Mouse (Mus musculus) ES-E14 (cell line): ENCODE results near the gene Slc16a9. TPM values are rescaled to one million over a fixed set of nuclear protein-coding genes. Genes with fewer than 3 reads are reported as not detected.

Source experiments
- DNase-seq: peaks from one replicate; pipeline ENCODE4 v3.0.0-alpha.2; 2013; ENCODE audit warnings: low read depth, low spot score
- H3K27ac ChIP-seq: 2 replicates; pipeline ENCODE4 v1.5.1; 2012; ENCODE audit warnings: low read depth, mild to moderate bottlenecking, low read length, moderate library complexity, mixed read lengths; ENCODE audit not compliant: poor library complexity, insufficient read depth, severe bottlenecking
- H3K36me3 ChIP-seq: 2 replicates; pipeline ENCODE4 v1.6.1; 2012; ENCODE audit warnings: mild to moderate bottlenecking, low read length, moderate library complexity, mixed read lengths; ENCODE audit not compliant: control insufficient read depth, poor library complexity, insufficient read depth, severe bottlenecking
- H3K4me1 ChIP-seq, 2 experiments: fragments of 150-350 bp in 1 of 2; sonication (generic) in 1 of 2; 2 replicates each; pipeline ENCODE4 v1.6.1; 2012; ENCODE audit warnings: low read length in 2 of 2, mild to moderate bottlenecking in 1 of 2, mixed read lengths in 1 of 2; ENCODE audit not compliant: control insufficient read depth in 2 of 2, insufficient read depth in 2 of 2, poor library complexity in 1 of 2
- H3K4me3 ChIP-seq, 2 experiments: fragments of 150-350 bp in 1 of 2; sonication (generic) in 1 of 2; 2 replicates each; pipeline ENCODE4 v1.5.1; 2012; ENCODE audit warnings: low read length in 2 of 2, low read depth in 1 of 2, mild to moderate bottlenecking in 1 of 2, mixed read lengths in 1 of 2; ENCODE audit not compliant: insufficient read depth in 1 of 2, poor library complexity in 1 of 2, severe bottlenecking in 1 of 2
- H3K9ac ChIP-seq: 2 replicates; pipeline ENCODE4 v1.6.1; 2012; ENCODE audit warnings: low read depth, mild to moderate bottlenecking, low read length, mixed read lengths; ENCODE audit not compliant: poor library complexity, insufficient read depth, severe bottlenecking
- H3K9me3 ChIP-seq: fragments of 150-350 bp; sonication (generic); 2 replicates; pipeline ENCODE4 v1.6.1; 2012; ENCODE audit warnings: low read depth, mild to moderate bottlenecking, low read length; ENCODE audit not compliant: control insufficient read depth, insufficient read depth
- CHD2 ChIP-seq: IDR thresholded peaks from 2 replicates; pipeline ENCODE4 v1.6.1; 2014; ENCODE audit warnings: mild to moderate bottlenecking, low read depth, low read length, inconsistent platforms
- HCFC1 ChIP-seq: IDR thresholded peaks from 2 replicates; pipeline ENCODE4 v1.6.1; 2012; ENCODE audit warnings: low read length, inconsistent platforms, borderline replicate concordance; ENCODE audit not compliant: insufficient read depth
- MAFK ChIP-seq: IDR thresholded peaks from 2 replicates; pipeline ENCODE4 v1.6.1; 2014; ENCODE audit warnings: mild to moderate bottlenecking, low read depth, low read length, inconsistent platforms; ENCODE audit not compliant: insufficient read depth
- ZC3H11A ChIP-seq: IDR thresholded peaks from 2 replicates; pipeline ENCODE4 v1.6.1; 2012; ENCODE audit warnings: low read depth, mild to moderate bottlenecking, inconsistent platforms, low read length, borderline replicate concordance
- ZNF384 ChIP-seq: IDR thresholded peaks from 2 replicates; pipeline ENCODE4 v1.6.1; 2012; ENCODE audit warnings: low read depth, low read length, inconsistent platforms
- in situ Hi-C, 2 experiments: fragments of 600-800 bp; cut with MboI; formaldehyde crosslinking; loops; one replicate each; pipeline ENCODE4 v1.15.1; 2025; ENCODE audit warnings: low sequenced_read_pairs in 2 of 2, inconsistent platforms in 1 of 2; ENCODE audit not compliant: unreplicated experiment in 2 of 2
- total RNA-seq: library from RNA; depleted of rRNA; stranded (reverse); fragments of 300-350 nt; gene quantifications from 2 replicates; pipeline ENCODE4 v1.2.3, GENCODE M21; 2012

Slc16a9 gene
- total RNA-seq, 1 experiment = 1.3 TPM

GRCm38 (mm10) chr10:70242751-70243444, 2.0 kb upstream of the Slc16a9 start:
- TF ChIP-seq CHD2 = no peak
- TF ChIP-seq HCFC1 = no peak
- TF ChIP-seq MAFK = no peak
- no peak for TF ChIP-seq ZNF384
- TF ChIP-seq ZC3H11A = no peak
- H3K9ac ChIP-seq = no peak overlapping the region
- in situ Hi-C loops = no loop called here
- no peak overlapping the region for H3K27ac ChIP-seq
- no peaks in the 10 kb centered on the region for H3K9me3 ChIP-seq
- no peak overlapping the region for H3K4me3 ChIP-seq
- peak; percentile 34 for DNase-seq
- no peaks in the 10 kb centered on the region for H3K36me3 ChIP-seq
- H3K4me1 ChIP-seq = peaks cover 0 to 12% of the 10 kb centered on the region in 2 experiments; a peak in 2 of 4 replicates

GRCm38 (mm10) chr10:70245559-70245945, 652 bp downstream of the Slc16a9 start:
- Histone ChIP-seq H3K4me1 (peaks cover 0 to 12% of the 10 kb centered on the region in 2 experiments; a peak in 2 of 4 replicates), H3K27ac (no peak overlapping the region), H3K36me3 (no peaks in the 10 kb centered on the region), H3K9ac (no peak overlapping the region), H3K4me3 (peak overlapping the region; percentile 57 to 63), H3K9me3 (no peaks in the 10 kb centered on the region)
- in situ Hi-C loops = no loop called here
- TF ChIP-seq ZNF384 (no peak), MAFK (no peak), CHD2 (no peak), ZC3H11A (no peak), HCFC1 (no peak)
- DNase-seq = no peak

GRCm38 (mm10) chr10:70246076-70246475, 1.2 kb downstream of the Slc16a9 start:
- in situ Hi-C loops = no loop called here
- Histone ChIP-seq H3K27ac (no peak overlapping the region), H3K4me3 (peak overlapping the region; percentile 57 to 63), H3K9me3 (no peaks in the 10 kb centered on the region), H3K36me3 (no peaks in the 10 kb centered on the region), H3K4me1 (peaks cover 0 to 12% of the 10 kb centered on the region in 2 experiments; a peak in 2 of 4 replicates), H3K9ac (no peak overlapping the region)
- no peak for DNase-seq
- TF ChIP-seq HCFC1 (no peak), CHD2 (no peak), ZC3H11A (no peak)

DNA sequence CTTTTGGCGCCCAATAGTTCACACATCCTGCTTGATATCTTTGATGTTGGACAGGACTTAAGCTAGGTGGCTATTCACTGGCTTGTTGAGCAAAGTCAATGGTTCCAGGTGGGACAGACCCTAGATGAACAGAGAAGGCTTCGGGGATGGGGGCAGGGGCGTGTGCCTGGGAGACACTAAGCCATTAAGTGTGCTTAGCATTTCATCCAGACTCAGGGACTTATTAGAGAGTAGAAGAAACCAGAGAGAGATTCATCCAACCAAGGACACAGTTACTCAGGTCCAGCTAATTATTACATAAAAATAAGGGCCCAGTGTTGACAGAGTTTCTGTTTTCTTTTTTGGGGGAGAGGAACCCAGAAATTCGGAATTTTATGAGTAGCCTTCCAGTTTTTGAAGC, 5.5 kb downstream of the Slc16a9 start:
- no peak for DNase-seq
- Histone ChIP-seq H3K9me3 (no peaks in the 10 kb centered on the region), H3K4me3 (no peak overlapping the region), H3K36me3 (no peaks in the 10 kb centered on the region), H3K9ac (no peak overlapping the region), H3K27ac (no peak overlapping the region), H3K4me1 (no peaks in the 10 kb centered on the region)
- no peak for TF ChIP-seq ZNF384
- in situ Hi-C loops = no loop called here

DNA sequence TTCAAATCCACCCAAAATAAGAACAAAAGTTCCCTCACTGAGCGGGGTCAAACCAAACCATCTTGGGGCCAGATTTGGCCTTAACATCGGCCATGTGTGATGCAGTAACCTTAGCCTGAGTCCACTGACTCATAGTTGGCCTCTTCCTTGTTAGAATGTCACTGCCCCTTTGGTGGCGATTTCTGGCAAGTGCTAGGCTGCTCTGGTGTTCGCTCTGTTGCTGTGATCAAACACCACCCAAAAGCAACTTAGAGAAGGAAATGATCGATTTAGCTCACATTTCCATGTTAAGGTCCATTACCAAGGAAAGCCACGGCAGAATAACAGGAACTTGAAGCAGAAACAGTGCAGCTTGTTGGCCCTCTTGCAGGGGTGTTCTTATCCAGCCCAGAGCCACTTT, 5.9 kb downstream of the Slc16a9 start:
- no peak overlapping the region for H3K4me3 ChIP-seq
- no peak overlapping the region for H3K27ac ChIP-seq
- TF ChIP-seq CHD2 (no peak), MAFK (no peak), HCFC1 (no peak), ZC3H11A (no peak), ZNF384 (no peak)
- H3K36me3 ChIP-seq = no peaks in the 10 kb centered on the region
- H3K4me1 ChIP-seq = peaks cover 0 to 2% of the 10 kb centered on the region in 2 experiments; a peak in 2 of 4 replicates
- no peak for DNase-seq
- H3K9me3 ChIP-seq = no peaks in the 10 kb centered on the region
- in situ Hi-C loops = no loop called here
- H3K9ac ChIP-seq = no peak overlapping the region
